Mouse (Mus musculus) kidney, adult 2 months (tissue): ENCODE data around the gene Stam2.

Experiments
- CTCF ChIP-seq: fragments of 200-500 bp; conservative IDR thresholded peaks from 2 replicates; pipeline ENCODE4 v1.5.1; 2011; ENCODE audit warnings: low read depth, mild to moderate bottlenecking, control low read depth, low read length, moderate library complexity, mixed read lengths; ENCODE audit not compliant: insufficient read depth, insufficient read length
- POLR2A ChIP-seq: fragments of 200-500 bp; IDR thresholded peaks from one replicate; pipeline ENCODE4 v1.6.1; 2011; ENCODE audit warnings: low read depth, low read length, control low read depth

DNA sequence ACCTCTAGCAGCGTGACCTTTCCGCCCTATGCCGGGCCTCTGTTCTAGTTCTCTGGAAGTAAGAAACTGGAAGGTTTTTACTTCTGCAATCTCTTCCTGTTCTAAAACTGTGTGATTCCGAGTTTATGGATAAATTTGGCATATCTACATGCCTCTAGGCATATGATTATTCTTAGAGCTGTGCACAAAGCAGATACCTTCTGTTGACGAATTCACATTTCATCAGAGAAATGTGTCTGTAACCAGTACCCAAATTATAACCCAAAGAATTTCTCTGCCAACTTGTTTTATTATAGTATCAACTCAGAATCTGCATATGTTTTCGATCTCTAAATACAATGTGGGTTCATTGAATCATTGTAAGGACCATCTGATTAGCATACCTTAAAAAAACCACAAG, 73.6 kb downstream of the Stam2 start:
- TF ChIP-seq POLR2A (no peak), CTCF (no peak)
